Mouse (Mus musculus): ENCODE results near the gene Lef1.

The Lef1 gene

GRCm38 (mm10) chr3:131254991-131255390, 144.7 kb downstream of the Lef1 start:
- no peak for DNase-seq

GRCm38 (mm10) chr3:131255399-131255981, 145.2 kb downstream of the Lef1 start:
- DNase-seq = no peak

GRCm38 (mm10) chr3:131258921-131259320, 148.7 kb downstream of the Lef1 start:
- DNase-seq = no peak

GRCm38 (mm10) chr3:131259392-131259965, 149.2 kb downstream of the Lef1 start:
- no peak for DNase-seq

- no peak for DNase-seq
Observed at GRCm38 (mm10) chr3:131260418-131260817, 150.1 kb downstream of the Lef1 start.

- no peak for DNase-seq
Observed at GRCm38 (mm10) chr3:131263766-131264486, 153.7 kb downstream of the Lef1 start.

- DNase-seq = no peak
Observed at GRCm38 (mm10) chr3:131265516-131265915, 155.2 kb downstream of the Lef1 start.

- DNase-seq = no peak
Observed at GRCm38 (mm10) chr3:131266366-131267050, 156.2 kb downstream of the Lef1 start.

GRCm38 (mm10) chr3:131270381-131270780, 160.1 kb downstream of the Lef1 start:
- no peak for DNase-seq

- DNase-seq = no peak
Observed at GRCm38 (mm10) chr3:131271157-131271556, 160.9 kb downstream of the Lef1 start.

GRCm38 (mm10) chr3:131271559-131272373, 161.5 kb downstream of the Lef1 start, which contains the start of gene Hadh:
Gene Hadh (minus strand): TSS chr3:131272101.
- DNase-seq = peak; percentile 76

- no peak for DNase-seq
Observed at GRCm38 (mm10) chr3:131272374-131273100, 162.3 kb downstream of the Lef1 start.
